Mouse (Mus musculus): ENCODE measurements around the gene Kcna2. TPM values are rescaled to one million over a fixed set of nuclear protein-coding genes. Genes with fewer than 3 reads are reported as not detected.

The Kcna2 gene
- polyA plus RNA-seq, 1 experiment, result 0.15 TPM

GRCm38 (mm10) chr3:107103041-107103440, 2.1 kb downstream of the Kcna2 start:
- no peak overlapping the region for H3K4me3 ChIP-seq (ENCODE audit: low read depth, low read length)
- H3K36me3 ChIP-seq (ENCODE audit: control insufficient read depth, insufficient read depth, low read length, poor library complexity, severe bottlenecking), result no peaks in the 10 kb centered on the region
- H3K9ac ChIP-seq (ENCODE audit: low read depth, poor library complexity, severe bottlenecking), result no peak overlapping the region
- no peaks in the 10 kb centered on the region for H3K4me1 ChIP-seq (ENCODE audit: control insufficient read depth, insufficient read depth, low read length)
- peaks cover 14% of the 10 kb centered on the region for H3K27me3 ChIP-seq (ENCODE audit: control insufficient read depth, insufficient read depth, low read length, poor library complexity, severe bottlenecking)
- TF ChIP-seq EP300 (IDR thresholded peaks at IDR 0.05; ENCODE audit: insufficient read depth, low read depth, low read length) (no peak), POLR2A (IDR thresholded peaks at IDR 0.05; ENCODE audit: insufficient read depth, low read length) (no peak)
- H3K27ac ChIP-seq (ENCODE audit: insufficient read depth, low read length), result no peak overlapping the region
- H3K9me3 ChIP-seq (replicated peaks; ENCODE audit: control insufficient read depth, insufficient read depth, low read length, poor library complexity, severe bottlenecking), result no peaks in the 10 kb centered on the region

GRCm38 (mm10) chr3:107103462-107103861, 2.5 kb downstream of the Kcna2 start:
- Histone ChIP-seq H3K9ac (ENCODE audit: low read depth, poor library complexity, severe bottlenecking) (no peak overlapping the region), H3K36me3 (ENCODE audit: control insufficient read depth, insufficient read depth, low read length, poor library complexity, severe bottlenecking) (no peaks in the 10 kb centered on the region), H3K4me3 (ENCODE audit: low read depth, low read length) (no peak overlapping the region), H3K27ac (ENCODE audit: insufficient read depth, low read length) (no peak overlapping the region), H3K4me1 (ENCODE audit: control insufficient read depth, insufficient read depth, low read length) (no peaks in the 10 kb centered on the region), H3K27me3 (ENCODE audit: control insufficient read depth, insufficient read depth, low read length, poor library complexity, severe bottlenecking) (peaks cover 14% of the 10 kb centered on the region), H3K9me3 (replicated peaks; ENCODE audit: control insufficient read depth, insufficient read depth, low read length, poor library complexity, severe bottlenecking) (no peaks in the 10 kb centered on the region)
- TF ChIP-seq EP300 (IDR thresholded peaks at IDR 0.05; ENCODE audit: insufficient read depth, low read depth, low read length) (no peak), POLR2A (IDR thresholded peaks at IDR 0.05; ENCODE audit: insufficient read depth, low read length) (no peak), CTCF (IDR thresholded peaks at IDR 0.05; ENCODE audit: low read depth, low read length) (no peak)

GRCm38 (mm10) chr3:107105986-107106385, 5.0 kb downstream of the Kcna2 start:
- H3K36me3 ChIP-seq (ENCODE audit: control insufficient read depth, insufficient read depth, low read length, poor library complexity, severe bottlenecking), result no peaks in the 10 kb centered on the region
- H3K4me3 ChIP-seq (ENCODE audit: low read depth, low read length), result no peak overlapping the region
- no peak for TF ChIP-seq EP300 (IDR thresholded peaks at IDR 0.05; ENCODE audit: insufficient read depth, low read depth, low read length)
- TF ChIP-seq CTCF (IDR thresholded peaks at IDR 0.05; ENCODE audit: low read depth, low read length), result no peak
- no peak for TF ChIP-seq POLR2A (IDR thresholded peaks at IDR 0.05; ENCODE audit: insufficient read depth, low read length)
- no peak overlapping the region for H3K27ac ChIP-seq (ENCODE audit: insufficient read depth, low read length)
- H3K4me1 ChIP-seq (ENCODE audit: control insufficient read depth, insufficient read depth, low read length), result no peaks in the 10 kb centered on the region
- no peak overlapping the region for H3K9ac ChIP-seq (ENCODE audit: low read depth, poor library complexity, severe bottlenecking)
- no peaks in the 10 kb centered on the region for H3K9me3 ChIP-seq (replicated peaks; ENCODE audit: control insufficient read depth, insufficient read depth, low read length, poor library complexity, severe bottlenecking)
- H3K27me3 ChIP-seq (ENCODE audit: control insufficient read depth, insufficient read depth, low read length, poor library complexity, severe bottlenecking), result peaks cover 11% of the 10 kb centered on the region

- Histone ChIP-seq H3K27ac (ENCODE audit: insufficient read depth, low read length) (no peak overlapping the region), H3K36me3 (ENCODE audit: control insufficient read depth, insufficient read depth, low read length, poor library complexity, severe bottlenecking) (no peaks in the 10 kb centered on the region), H3K4me3 (ENCODE audit: low read depth, low read length) (no peak overlapping the region), H3K9me3 (replicated peaks; ENCODE audit: control insufficient read depth, insufficient read depth, low read length, poor library complexity, severe bottlenecking) (no peaks in the 10 kb centered on the region), H3K27me3 (ENCODE audit: control insufficient read depth, insufficient read depth, low read length, poor library complexity, severe bottlenecking) (no peaks in the 10 kb centered on the region; the same call in 1 of the 2 replicates), H3K9ac (ENCODE audit: low read depth, poor library complexity, severe bottlenecking) (no peak overlapping the region), H3K4me1 (ENCODE audit: control insufficient read depth, insufficient read depth, low read length) (no peaks in the 10 kb centered on the region)
- TF ChIP-seq POLR2A (IDR thresholded peaks at IDR 0.05; ENCODE audit: insufficient read depth, low read length), result no peak
- TF ChIP-seq EP300 (IDR thresholded peaks at IDR 0.05; ENCODE audit: insufficient read depth, low read depth, low read length), result no peak
- no peak for TF ChIP-seq CTCF (IDR thresholded peaks at IDR 0.05; ENCODE audit: low read depth, low read length)
Measured at GRCm38 (mm10) chr3:107112498-107112897, 11.6 kb downstream of the Kcna2 start.

GRCm38 (mm10) chr3:107112932-107113659, 12.2 kb downstream of the Kcna2 start:
- no peak overlapping the region for H3K27ac ChIP-seq (ENCODE audit: insufficient read depth, low read length)
- TF ChIP-seq EP300 (IDR thresholded peaks at IDR 0.05; ENCODE audit: insufficient read depth, low read depth, low read length), result no peak
- no peaks in the 10 kb centered on the region for H3K4me1 ChIP-seq (ENCODE audit: control insufficient read depth, insufficient read depth, low read length)
- H3K9me3 ChIP-seq (replicated peaks; ENCODE audit: control insufficient read depth, insufficient read depth, low read length, poor library complexity, severe bottlenecking), result no peaks in the 10 kb centered on the region
- no peak overlapping the region for H3K4me3 ChIP-seq (ENCODE audit: low read depth, low read length)
- H3K27me3 ChIP-seq (ENCODE audit: control insufficient read depth, insufficient read depth, low read length, poor library complexity, severe bottlenecking), result no peaks in the 10 kb centered on the region; the same call in 1 of the 2 replicates
- no peak overlapping the region for H3K9ac ChIP-seq (ENCODE audit: low read depth, poor library complexity, severe bottlenecking)
- H3K36me3 ChIP-seq (ENCODE audit: control insufficient read depth, insufficient read depth, low read length, poor library complexity, severe bottlenecking), result no peaks in the 10 kb centered on the region

GRCm38 (mm10) chr3:107113771-107114737, 13.1 kb downstream of the Kcna2 start:
- Histone ChIP-seq H3K9me3 (replicated peaks; ENCODE audit: control insufficient read depth, insufficient read depth, low read length, poor library complexity, severe bottlenecking) (no peaks in the 10 kb centered on the region), H3K36me3 (ENCODE audit: control insufficient read depth, insufficient read depth, low read length, poor library complexity, severe bottlenecking) (no peaks in the 10 kb centered on the region), H3K27me3 (ENCODE audit: control insufficient read depth, insufficient read depth, low read length, poor library complexity, severe bottlenecking) (no peaks in the 10 kb centered on the region; the same call in 1 of the 2 replicates), H3K9ac (ENCODE audit: low read depth, poor library complexity, severe bottlenecking) (no peak overlapping the region), H3K27ac (ENCODE audit: insufficient read depth, low read length) (no peak overlapping the region), H3K4me1 (ENCODE audit: control insufficient read depth, insufficient read depth, low read length) (no peaks in the 10 kb centered on the region), H3K4me3 (ENCODE audit: low read depth, low read length) (no peak overlapping the region)
- TF ChIP-seq POLR2A (IDR thresholded peaks at IDR 0.05; ENCODE audit: insufficient read depth, low read length) (no peak), CTCF (IDR thresholded peaks at IDR 0.05; ENCODE audit: low read depth, low read length) (no peak), EP300 (IDR thresholded peaks at IDR 0.05; ENCODE audit: insufficient read depth, low read depth, low read length) (no peak)

Data from ES-Bruce4 (cell line).